Mouse (Mus musculus) liver, adult 10 weeks (tissue): ENCODE measurements around the gene Tubgcp4. TPM values are rescaled to one million over a fixed set of nuclear protein-coding genes. Genes with fewer than 3 reads are reported as not detected.

Source experiments
- polyA plus RNA-seq: library from polyadenylated mRNA; stranded (reverse); fragments of 350-450 nt; fragmentation: Illumina TruSeq; extraction: RNeasy Lipid Tissue Mini Kit (QIAGEN cat#74804); gene quantifications from one replicate; pipeline ENCODE4 v1.2.3, GENCODE M21; 2014; ENCODE audit warnings: low read depth, low replicate concordance

Gene Tubgcp4
- polyA plus RNA-seq, result 28.5 TPM

DNA sequence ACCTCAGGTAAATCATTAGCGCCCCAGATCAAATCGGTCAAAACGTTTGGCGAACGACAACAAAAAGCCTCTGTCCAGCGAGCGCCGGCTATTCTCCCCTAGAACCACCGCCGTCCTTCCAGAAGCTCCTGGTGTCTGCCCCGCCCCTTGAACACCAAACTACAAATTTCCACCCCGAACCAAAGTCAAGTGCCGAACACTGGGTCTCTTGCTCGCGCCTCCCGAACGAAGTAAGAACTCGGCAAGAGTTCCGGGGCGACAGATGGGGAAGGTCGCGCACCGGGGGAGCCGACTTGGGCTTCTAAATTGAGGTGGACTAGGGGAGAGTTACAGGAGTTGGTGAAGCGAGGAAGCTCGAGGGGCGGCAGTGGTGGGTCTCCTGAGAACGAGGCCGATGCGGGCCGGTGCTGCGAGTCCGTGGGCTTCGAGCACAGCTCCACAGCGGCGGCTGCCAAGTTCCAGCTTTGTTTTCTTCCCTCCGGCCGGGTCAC lies at the start of gene Tubgcp4:
Tubgcp4 (plus strand) TSS at position 174 of the 491 bp plus-strand sequence.

DNA sequence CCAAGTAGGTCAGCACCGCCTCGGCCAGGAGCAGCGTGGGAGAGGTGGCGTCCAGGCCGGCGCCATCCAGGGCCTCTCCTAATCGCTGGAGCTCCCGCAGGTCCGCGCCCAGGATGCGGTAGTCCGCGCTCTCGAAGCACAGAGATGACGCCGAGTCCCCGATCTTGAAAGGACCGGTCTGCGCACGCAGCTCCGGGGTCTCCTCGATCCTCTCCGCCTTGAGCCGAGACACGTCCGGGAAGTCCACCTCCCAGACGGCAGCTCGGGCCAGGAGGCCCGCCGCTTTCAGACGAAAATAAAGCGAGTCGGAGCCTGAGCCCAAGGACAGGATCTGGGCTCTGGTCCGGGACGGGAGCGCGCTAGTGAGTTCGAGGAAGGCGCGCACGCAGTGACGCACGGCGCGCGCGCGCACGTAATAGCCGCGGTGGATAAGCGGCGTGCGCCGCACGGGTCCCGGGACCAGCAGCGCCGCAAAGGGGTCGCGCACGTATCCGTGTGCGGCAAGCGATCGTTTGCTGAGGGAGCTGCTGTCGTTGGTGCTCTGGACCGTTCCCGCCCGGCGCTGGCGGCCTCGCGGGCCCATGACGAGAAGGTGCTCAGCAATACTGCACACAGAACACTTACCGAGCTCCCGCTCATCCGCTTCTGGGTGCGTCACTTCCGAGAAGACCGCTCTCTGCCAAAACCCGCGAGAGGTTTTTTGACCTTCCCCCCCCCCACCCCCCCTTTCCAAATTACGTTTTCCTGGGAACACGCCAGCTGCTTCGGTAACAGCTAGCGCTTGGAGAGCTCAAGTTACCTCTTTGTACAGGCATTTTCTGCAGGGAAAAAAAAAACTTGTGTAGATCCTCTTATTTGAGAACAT lies 30.2 kb upstream of the Tubgcp4 start, which contains the start of the genes Adal and Lcmt2:
Adal (plus strand) TSS at position 411 of the 865 bp plus-strand sequence.
Lcmt2 (minus strand) TSS at position 636 of the 865 bp plus-strand sequence.

DNA sequence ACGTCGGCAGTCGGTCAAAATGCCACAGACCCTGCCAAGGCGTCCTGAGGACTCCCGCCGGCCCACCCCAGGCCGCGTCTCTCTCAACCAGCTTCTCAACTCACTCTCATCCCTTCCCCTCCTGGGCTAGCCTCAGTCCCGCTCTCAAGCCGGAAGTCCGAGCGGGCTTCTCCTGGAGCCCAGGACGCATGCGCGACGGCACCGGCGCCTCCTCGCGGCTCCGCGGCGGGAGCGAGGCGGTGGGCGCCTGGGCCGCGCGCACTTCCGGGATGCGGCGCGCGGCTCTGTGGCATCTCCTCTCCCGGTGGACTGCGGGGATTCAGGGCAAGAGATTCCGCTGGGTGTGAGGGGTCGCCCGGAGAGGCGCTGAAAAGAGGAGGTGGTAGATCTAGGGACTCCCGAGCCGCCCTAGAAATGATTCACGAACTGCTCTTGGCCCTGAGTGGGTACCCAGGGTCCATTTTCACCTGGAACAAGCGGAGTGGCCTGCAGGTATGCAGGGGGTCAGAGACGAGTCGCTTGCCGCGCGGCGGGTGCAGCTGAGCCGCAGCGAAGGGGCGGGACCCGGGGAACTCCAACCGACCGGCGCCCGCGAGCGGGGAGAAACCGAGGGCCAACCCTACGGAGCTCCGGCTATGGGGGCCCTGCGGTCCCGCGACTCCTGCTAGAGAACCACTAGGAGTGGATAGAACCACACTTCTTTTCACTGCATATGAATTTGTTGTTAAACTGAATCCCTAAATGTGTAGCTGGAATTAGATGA lies 707 bp downstream of the Tubgcp4 start, which contains the start of gene Zscan29:
Zscan29 (minus strand) TSS at position 146 of the 763 bp plus-strand sequence.

Other genes starting within 250 kb of the Tubgcp4 start
- 14.3 TPM for gene Ubr1, start 199.9 kb upstream of the Tubgcp4 start, polyA plus RNA-seq
- gene Tmem62, start 193.6 kb upstream of the Tubgcp4 start, polyA plus RNA-seq, result 41.0 TPM
- gene Ccndbp1, start 162.3 kb upstream of the Tubgcp4 start, polyA plus RNA-seq, result 20.9 TPM
- gene Epb42, start 133.6 kb upstream of the Tubgcp4 start, polyA plus RNA-seq, result not detected
- gene Tgm5, start 84.8 kb upstream of the Tubgcp4 start, polyA plus RNA-seq, result not detected
- not detected for gene Tgm7, start 60.9 kb upstream of the Tubgcp4 start, polyA plus RNA-seq
- 22.0 TPM for gene Adal, start 30.2 kb upstream of the Tubgcp4 start, polyA plus RNA-seq
- 2.9 TPM for gene Lcmt2, start 30.0 kb upstream of the Tubgcp4 start, polyA plus RNA-seq
- gene Zscan29, start 471 bp downstream of the Tubgcp4 start, polyA plus RNA-seq, result 9.5 TPM
- gene Trp53bp1, start 100.8 kb downstream of the Tubgcp4 start, polyA plus RNA-seq, result 2.2 TPM
- gene Map1a, start 118.9 kb downstream of the Tubgcp4 start, polyA plus RNA-seq, result not detected
- 1.6 TPM for gene Ppip5k1, start 184.7 kb downstream of the Tubgcp4 start, polyA plus RNA-seq
- gene Ckmt1, start 187.1 kb downstream of the Tubgcp4 start, polyA plus RNA-seq, result not detected
- gene Strc, start 216.5 kb downstream of the Tubgcp4 start, polyA plus RNA-seq, result not detected
- 820 TPM for gene Pdia3, start 243.1 kb downstream of the Tubgcp4 start, polyA plus RNA-seq
- gene Catsper2, start 243.1 kb downstream of the Tubgcp4 start, polyA plus RNA-seq, result 3.5 TPM